Comparison of ENCODE assay signal across 31 mouse cellular contexts in genomic region chr5:136049926-136050325, GRCm38 (mm10). TPM values are rescaled to one million over a fixed set of nuclear protein-coding genes. Genes with fewer than 3 reads are reported as not detected.
DNase-seq lines count a peak whose midpoint lies in the region; ATAC-seq and TF ChIP-seq lines count a peak whose summit lies in the region.
"Had no signal": no experiment of that assay in that cellular context is flagged by ENCODE, and none has a peak within 500 bp of the region (broad histone marks: within the 10 kb centered on the region; RNA-seq: fewer than 3 reads in every experiment).

No protein-coding gene starts in this region.

- TF ChIP-seq CTCF in gastrocnemius, adult 2 months (IDR thresholded peaks at IDR 0.05), result no peak
- no peak for TF ChIP-seq CTCF in kidney, postnatal 0 days (IDR thresholded peaks at IDR 0.05; ENCODE audit: low read depth)
- TF ChIP-seq CTCF in embryonic fibroblast, embryonic 13.5 days (IDR thresholded peaks at IDR 0.05; ENCODE audit: borderline replicate concordance, insufficient read depth, low read length), result no peak
- TF ChIP-seq CTCF in lung, postnatal 0 days (IDR thresholded peaks at IDR 0.05), result no peak

- no peak overlapping the region for H3K4me3 ChIP-seq in gastrocnemius, adult 2 months
- no peak overlapping the region for H3K4me3 ChIP-seq in kidney, postnatal 0 days (replicated peaks; ENCODE audit: low read depth, low read length)
- no peak overlapping the region for H3K4me3 ChIP-seq in embryonic fibroblast, embryonic 13.5 days (ENCODE audit: insufficient read depth, low read length)
- H3K4me3 ChIP-seq in midbrain, embryonic 16.5 days (ENCODE audit: low read depth, low read length), result no peak overlapping the region
- H3K4me3 ChIP-seq in lung, postnatal 0 days (ENCODE audit: low read depth, low read length), result no peak overlapping the region
- H3K4me3 ChIP-seq: forebrain, embryonic 13.5 days; heart, embryonic 15.5 days; limb, embryonic 15.5 days; liver, embryonic 15.5 days; myocyte had no signal

- H3K9me3 ChIP-seq in kidney, postnatal 0 days (replicated peaks; ENCODE audit: low read length), result no peaks in the 10 kb centered on the region
- H3K9me3 ChIP-seq in midbrain, embryonic 16.5 days (replicated peaks; ENCODE audit: control insufficient read depth, low read length, poor library complexity, severe bottlenecking), result no peaks in the 10 kb centered on the region
- no peaks in the 10 kb centered on the region for H3K9me3 ChIP-seq in lung, postnatal 0 days (ENCODE audit: low read length)
- H3K9me3 ChIP-seq: forebrain, embryonic 13.5 days; G1E; heart, embryonic 15.5 days; limb, embryonic 15.5 days; liver, embryonic 15.5 days had no signal

- no peak for ATAC-seq in kidney, postnatal 0 days (replicated peaks; ENCODE audit: low FRiP score, low read depth)
- ATAC-seq in midbrain, embryonic 16.5 days, result no peak
- ATAC-seq in lung, postnatal 0 days, result no peak
- ATAC-seq: forebrain, embryonic 13.5 days; hindbrain, postnatal 0 days; intestine, postnatal 0 days had no signal

- DNase-seq in gastrocnemius, adult 2 months, result no peak
- no peak for DNase-seq in gastrocnemius, postnatal 14 days
- DNase-seq in kidney, postnatal 0 days (ENCODE audit: low spot score), result peak; percentile 83
- no peak for DNase-seq in kidney, postnatal 10 days
- DNase-seq in NIH3T3 (ENCODE audit: low read depth), result peak; percentile 84
- no peak for DNase-seq in lung, postnatal 0 days (ENCODE audit: low spot score)
- DNase-seq: cerebellum, adult 8-10 months; gastrocnemius, postnatal 10 days; heart, adult 18-20 months; heart, postnatal 4 days; layer of hippocampus, postnatal 36 days; midbrain, embryonic 14.5 days; right cerebral cortex, postnatal 14 days; spleen, adult 18-20 months had no signal

- peaks cover 22% of the 10 kb centered on the region for H3K4me1 ChIP-seq in kidney, postnatal 0 days (replicated peaks; ENCODE audit: insufficient read depth, low read length)
- peaks cover 9% of the 10 kb centered on the region; the same call in 1 of the 2 replicates for H3K4me1 ChIP-seq in embryonic fibroblast, embryonic 13.5 days (ENCODE audit: control insufficient read depth, insufficient read depth, low read length)
- 0 out of 2 replicates have a peak, but pooled peaks cover 2% of the 10 kb centered on the region for H3K4me1 ChIP-seq in midbrain, embryonic 16.5 days (ENCODE audit: control insufficient read depth, insufficient read depth, low read length)
- H3K4me1 ChIP-seq in lung, postnatal 0 days (ENCODE audit: insufficient read depth, low read depth, low read length), result no peaks in the 10 kb centered on the region
- H3K4me1 ChIP-seq: liver, embryonic 15.5 days had no signal

- H3K36me3 ChIP-seq in kidney, postnatal 0 days (ENCODE audit: insufficient read depth, low read length), result no peaks in the 10 kb centered on the region
- no peaks in the 10 kb centered on the region for H3K36me3 ChIP-seq in midbrain, embryonic 16.5 days (ENCODE audit: control insufficient read depth, insufficient read depth, low read length)
- no peaks in the 10 kb centered on the region for H3K36me3 ChIP-seq in lung, postnatal 0 days (ENCODE audit: insufficient read depth, low read length)
- H3K36me3 ChIP-seq: G1E; heart, embryonic 15.5 days; limb, embryonic 15.5 days; liver, embryonic 15.5 days had no signal

- no peak overlapping the region for H3K4me2 ChIP-seq in kidney, postnatal 0 days (ENCODE audit: low read length)
- no peak overlapping the region for H3K4me2 ChIP-seq in midbrain, embryonic 16.5 days (ENCODE audit: low read length)
- no peak overlapping the region for H3K4me2 ChIP-seq in lung, postnatal 0 days (replicated peaks; ENCODE audit: low read depth, low read length)
- H3K4me2 ChIP-seq: forebrain, embryonic 13.5 days; heart, embryonic 15.5 days; limb, embryonic 15.5 days; liver, embryonic 15.5 days had no signal

- no peak for TF ChIP-seq EP300 in lung, postnatal 0 days (IDR thresholded peaks at IDR 0.05)

- no peak overlapping the region for H3K9ac ChIP-seq in kidney, postnatal 0 days (ENCODE audit: low read depth, low read length)
- no peak overlapping the region for H3K9ac ChIP-seq in midbrain, embryonic 16.5 days (ENCODE audit: low read depth, low read length)
- H3K9ac ChIP-seq in lung, postnatal 0 days (replicated peaks; ENCODE audit: low read depth), result no peak overlapping the region
- H3K9ac ChIP-seq: forebrain, embryonic 13.5 days; heart, embryonic 15.5 days; limb, embryonic 15.5 days; liver, embryonic 15.5 days had no signal

- no peaks in the 10 kb centered on the region for H3K27me3 ChIP-seq in kidney, postnatal 0 days (ENCODE audit: insufficient read depth, low read length)
- H3K27me3 ChIP-seq in midbrain, embryonic 16.5 days (ENCODE audit: control insufficient read depth, insufficient read depth, low read depth, low read length), result no peaks in the 10 kb centered on the region
- H3K27me3 ChIP-seq in lung, postnatal 0 days (replicated peaks; ENCODE audit: insufficient read depth, low read length), result no peaks in the 10 kb centered on the region
- H3K27me3 ChIP-seq: forebrain, embryonic 13.5 days; heart, embryonic 15.5 days; limb, embryonic 15.5 days; liver, embryonic 15.5 days had no signal

- H3K27ac ChIP-seq in gastrocnemius, adult 2 months, result peak overlapping the region; percentile 31; the same call in 1 of the 2 replicates
- H3K27ac ChIP-seq in kidney, postnatal 0 days, result peak overlapping the region; percentile 60
- peak overlapping the region; percentile 91 for H3K27ac ChIP-seq in embryonic fibroblast, embryonic 13.5 days (ENCODE audit: insufficient read depth, low read length)
- H3K27ac ChIP-seq in midbrain, embryonic 16.5 days (ENCODE audit: low read length), result no peak overlapping the region
- no peak overlapping the region for H3K27ac ChIP-seq in lung, postnatal 0 days (ENCODE audit: low read length)
- H3K27ac ChIP-seq: forebrain, embryonic 13.5 days; heart, embryonic 15.5 days; hindbrain, postnatal 0 days; limb, embryonic 15.5 days; liver, embryonic 15.5 days had no signal

- 9% methylated on average over 6 of the region's 6 CpGs for WGBS in kidney, postnatal 0 days
- 82% methylated on average over 6 of the region's 6 CpGs for WGBS in midbrain, embryonic 16.5 days
- WGBS in lung, postnatal 0 days, result 57% methylated on average over 6 of the region's 6 CpGs

- intact Hi-C loops in gastrocnemius, adult 2 months (cut with DNase I), result no loop called here
- intact Hi-C loops in gastrocnemius, postnatal 14 days (cut with DNase I; ENCODE audit: low total_unique reads), result loop anchor here (10.0 kb wide), 1 partner anchor 155 kb away; no protein-coding TSS in a partner anchor

- TF ChIP-seq POLR2A in embryonic fibroblast, embryonic 13.5 days (IDR thresholded peaks at IDR 0.05; ENCODE audit: low read depth, low read length), result no peak

RNA-seq across cellular contexts. Expression of gene Upk3bl, which starts 4.4 kb away (rescaled TPM):
- not detected for total RNA-seq in gastrocnemius, adult 2 months (2021)
- total RNA-seq in gastrocnemius, postnatal 14 days (2021), result under 1 TPM in 1 of 2 experiments, not detected in 1; 0.27 TPM
- 4.0 and 6.1 TPM in 2 replicates for polyA plus RNA-seq in kidney, postnatal 0 days (2015; fragmentation: Nextera tagmentation; extraction: Ambion mirVana)
- polyA plus RNA-seq in embryonic fibroblast, embryonic 13.5 days (2011; ENCODE audit: insufficient read length, low read depth, missing spikeins), result not detected in 2 replicates
- polyA plus RNA-seq in midbrain, embryonic 16.5 days (2015; fragmentation: Nextera tagmentation; extraction: Ambion mirVana), result 0.19 TPM in 1 of 2 replicates, not detected in the other
- polyA plus RNA-seq in lung, postnatal 0 days (2015; fragmentation: Nextera tagmentation; extraction: Ambion mirVana), result 1.1 and 1.2 TPM in 2 replicates
- total RNA-seq: adrenal gland, adult 18-20 months; common myeloid progenitor, adult 5-6 weeks; G1E; gastrocnemius, postnatal 10 days; heart, adult 18-20 months; heart, postnatal 4 days; hindbrain, postnatal 0 days; layer of hippocampus, postnatal 36 days; left cerebral cortex, postnatal 25 days had no signal
- polyA plus RNA-seq: forebrain, embryonic 13.5 days; G1E; intestine, postnatal 0 days; midbrain, embryonic 14.5 days; myocyte had no signal

RNA-seq across cellular contexts. Expression of gene Upk3b, which starts 11.6 kb away (rescaled TPM):
- total RNA-seq in gastrocnemius, adult 2 months (2021), result not detected
- not detected for total RNA-seq in gastrocnemius, postnatal 14 days (2021)
- polyA plus RNA-seq in kidney, postnatal 0 days (2015; fragmentation: Nextera tagmentation; extraction: Ambion mirVana), result 5.1 and 6.0 TPM in 2 replicates
- 0.23 and 1.0 TPM in 2 replicates for polyA plus RNA-seq in embryonic fibroblast, embryonic 13.5 days (2011; ENCODE audit: insufficient read length, low read depth, missing spikeins)
- 0.05 TPM in 1 of 2 replicates, not detected in the other for polyA plus RNA-seq in midbrain, embryonic 16.5 days (2015; fragmentation: Nextera tagmentation; extraction: Ambion mirVana)
- 35.7 and 38.8 TPM in 2 replicates for polyA plus RNA-seq in lung, postnatal 0 days (2015; fragmentation: Nextera tagmentation; extraction: Ambion mirVana)
- total RNA-seq: common myeloid progenitor, adult 5-6 weeks; hindbrain, postnatal 0 days; layer of hippocampus, adult 18-20 months; layer of hippocampus, postnatal 36 days; left cerebral cortex, postnatal 25 days; megakaryocyte progenitor cell, adult 5-6 weeks; neutrophil, adult 5-6 weeks had no signal
- polyA plus RNA-seq: forebrain, embryonic 13.5 days; frontal cortex, adult 2 months; G1E; hindbrain, postnatal 0 days; midbrain, embryonic 14.5 days; myocyte had no signal

RNA-seq across cellular contexts. Expression of gene Rasa4, which starts 33.8 kb away (rescaled TPM):
- 10 to 100 TPM; 25.0 to 28.8 TPM for total RNA-seq in gastrocnemius, adult 2 months (2021)
- total RNA-seq in gastrocnemius, postnatal 14 days (2021), result 10 to 100 TPM; 14.6 to 15.3 TPM
- 8.8 and 9.9 TPM in 2 replicates for polyA plus RNA-seq in kidney, postnatal 0 days (2015; fragmentation: Nextera tagmentation; extraction: Ambion mirVana)
- polyA plus RNA-seq in embryonic fibroblast, embryonic 13.5 days (2011; ENCODE audit: insufficient read length, low read depth, missing spikeins), result 20.6 and 39.8 TPM in 2 replicates
- 22.0 and 29.1 TPM in 2 replicates for polyA plus RNA-seq in midbrain, embryonic 16.5 days (2015; fragmentation: Nextera tagmentation; extraction: Ambion mirVana)
- polyA plus RNA-seq in lung, postnatal 0 days (2015; fragmentation: Nextera tagmentation; extraction: Ambion mirVana), result 2.0 and 2.8 TPM in 2 replicates

RNA-seq across cellular contexts. Expression of gene Dtx2, which starts 55.3 kb away (rescaled TPM):
- 1 to 10 TPM; 6.5 to 8.2 TPM for total RNA-seq in gastrocnemius, adult 2 months (2021)
- 1 to 10 TPM; 6.7 to 7.5 TPM for total RNA-seq in gastrocnemius, postnatal 14 days (2021)
- polyA plus RNA-seq in kidney, postnatal 0 days (2015; fragmentation: Nextera tagmentation; extraction: Ambion mirVana), result 21.8 and 22.7 TPM in 2 replicates
- polyA plus RNA-seq in embryonic fibroblast, embryonic 13.5 days (2011; ENCODE audit: insufficient read length, low read depth, missing spikeins), result 8.5 and 10.9 TPM in 2 replicates
- 24.0 and 26.1 TPM in 2 replicates for polyA plus RNA-seq in midbrain, embryonic 16.5 days (2015; fragmentation: Nextera tagmentation; extraction: Ambion mirVana)
- 18.9 and 21.6 TPM in 2 replicates for polyA plus RNA-seq in lung, postnatal 0 days (2015; fragmentation: Nextera tagmentation; extraction: Ambion mirVana)

Comparison
In these comparisons a context has a peak if more than half of its experiments do, and no peak if none do; other contexts are left out.
1. DNase-seq: peak in kidney, postnatal 0 days (single experiment) and NIH3T3 (single experiment); none in gastrocnemius, adult 2 months (single experiment), gastrocnemius, postnatal 14 days (single experiment), kidney, postnatal 10 days (single experiment) and lung, postnatal 0 days (single experiment).
2. H3K27ac ChIP-seq: peak in gastrocnemius, adult 2 months (single experiment), kidney, postnatal 0 days (single experiment) and embryonic fibroblast, embryonic 13.5 days (single experiment); none in midbrain, embryonic 16.5 days (single experiment) and lung, postnatal 0 days (single experiment).